Mouse (Mus musculus) mouse embryonic stem cell (cell line): ENCODE measurements around the gene Synj1.

Experiments used
- in situ Hi-C, 2 experiments: fragments of 300-500 bp; cut with MboI; formaldehyde crosslinking; loops; 1 replicate in 1 of 2; 3 replicates in 1 of 2; pipeline ENCODE4 v1.14.3; 2019 to 2020; ENCODE audit warnings: low sequenced_read_pairs in 2 of 2, low pct_unique_long_range_greater_than_20kb in 1 of 2, mixed read lengths in 1 of 2; ENCODE audit not compliant: unreplicated experiment in 1 of 2

Gene Synj1

DNA sequence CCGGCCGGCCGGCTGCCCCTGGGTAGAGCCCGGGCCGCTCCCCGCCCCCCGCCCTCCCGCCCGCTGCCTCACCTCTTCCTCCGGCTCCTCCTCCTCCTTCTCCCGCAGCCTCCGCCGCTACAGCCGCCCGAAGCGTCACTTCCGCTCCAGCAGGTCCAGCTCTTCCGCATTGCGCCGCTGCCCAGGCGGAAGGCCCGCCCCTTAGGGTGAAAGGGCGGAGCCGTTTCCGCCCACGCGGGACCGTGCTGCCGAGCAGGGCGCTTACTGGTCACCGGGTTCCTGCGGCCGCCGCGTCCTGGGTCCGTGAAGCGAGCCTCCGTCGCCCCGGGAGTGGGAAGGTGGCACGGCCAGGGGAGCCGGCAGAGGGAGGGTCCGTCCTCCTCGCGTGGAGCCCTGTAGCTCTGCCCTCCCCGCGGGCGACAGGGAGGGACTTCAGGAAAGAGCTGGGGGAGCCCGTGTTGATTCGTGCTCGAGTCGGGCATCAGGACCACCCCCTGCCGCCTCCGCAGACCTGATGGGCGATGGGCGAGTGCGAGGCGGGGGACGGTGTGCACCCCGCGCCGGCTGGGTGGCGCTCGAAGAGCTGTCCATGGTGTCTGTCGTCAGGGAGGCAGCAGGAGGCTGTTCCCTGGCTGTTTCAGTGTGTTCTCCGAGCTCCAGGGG, at the start of gene Synj1:
Gene Synj1, minus strand, starts transcription at position 288 of the 663 bp plus-strand sequence.
- in situ Hi-C loops, result no loop called here

GRCm38 (mm10) chr16:91057741-91058140, 46.6 kb upstream of the Synj1 start:
- in situ Hi-C loops, result no loop called here

DNA sequence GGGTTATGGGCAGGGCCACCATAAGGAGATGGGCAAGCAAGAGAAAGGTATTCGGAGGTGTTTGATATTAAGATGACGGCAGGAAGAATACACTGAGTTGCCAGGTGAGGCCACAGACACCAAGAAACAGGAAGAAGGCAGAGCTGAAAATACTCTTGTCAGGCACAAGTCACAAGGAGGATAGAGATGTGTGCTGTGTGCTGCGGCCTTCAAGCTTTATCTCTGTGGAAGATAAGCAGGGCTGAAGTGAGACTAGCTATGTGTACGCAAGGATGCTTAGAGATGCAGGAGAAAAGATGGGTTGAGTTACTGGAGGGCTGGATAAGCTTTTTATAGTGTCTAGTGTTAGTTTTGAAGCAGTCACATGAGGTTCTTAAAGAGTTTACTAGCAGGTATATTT, 46.2 kb upstream of the Synj1 start:
- in situ Hi-C loops, result no loop called here

DNA sequence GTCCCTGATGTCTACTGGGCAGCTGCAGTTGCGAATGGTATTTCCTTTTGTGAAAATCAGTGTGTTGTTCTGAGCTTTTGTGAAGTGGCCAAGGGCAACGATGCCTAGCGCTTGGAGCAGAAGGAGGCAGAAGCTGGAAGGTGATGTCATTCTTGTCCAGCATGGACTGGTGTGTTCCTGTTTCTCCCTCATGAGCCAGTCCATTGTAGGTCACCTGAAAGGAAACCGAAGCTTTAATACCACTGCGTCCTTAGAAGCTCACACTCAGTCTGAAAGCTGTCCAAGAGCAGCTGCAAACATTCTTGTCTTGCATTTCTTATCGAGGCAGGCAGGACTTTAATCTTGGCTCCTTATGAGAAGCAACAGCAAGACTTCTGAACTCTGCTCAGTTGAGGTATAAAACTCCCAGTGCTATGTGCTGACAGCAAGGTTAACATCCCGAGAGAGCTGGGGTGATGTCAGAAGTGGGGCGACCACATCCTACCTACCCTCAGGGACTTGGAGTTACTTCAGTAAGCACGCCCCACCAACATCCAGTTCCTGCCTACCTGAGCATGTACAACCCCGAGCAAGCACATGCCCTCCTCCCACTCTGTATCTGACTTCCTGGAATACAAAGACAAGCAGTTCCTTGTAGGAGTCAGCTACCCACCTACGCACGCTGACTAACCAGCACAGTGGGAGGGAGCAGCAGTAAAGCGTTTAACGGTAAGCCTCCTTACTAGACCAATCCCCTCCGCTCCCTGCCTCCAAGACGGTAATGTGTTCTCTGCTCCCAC, 45.1 kb upstream of the Synj1 start:
- in situ Hi-C loops, result no loop called here

- in situ Hi-C loops, result no loop called here
These were observed 44.0 kb upstream of the Synj1 start for GRCm38 (mm10) chr16:91055150-91055549.

- in situ Hi-C loops, result no loop called here
These were observed 42.5 kb upstream of the Synj1 start for GRCm38 (mm10) chr16:91053599-91053998.

DNA sequence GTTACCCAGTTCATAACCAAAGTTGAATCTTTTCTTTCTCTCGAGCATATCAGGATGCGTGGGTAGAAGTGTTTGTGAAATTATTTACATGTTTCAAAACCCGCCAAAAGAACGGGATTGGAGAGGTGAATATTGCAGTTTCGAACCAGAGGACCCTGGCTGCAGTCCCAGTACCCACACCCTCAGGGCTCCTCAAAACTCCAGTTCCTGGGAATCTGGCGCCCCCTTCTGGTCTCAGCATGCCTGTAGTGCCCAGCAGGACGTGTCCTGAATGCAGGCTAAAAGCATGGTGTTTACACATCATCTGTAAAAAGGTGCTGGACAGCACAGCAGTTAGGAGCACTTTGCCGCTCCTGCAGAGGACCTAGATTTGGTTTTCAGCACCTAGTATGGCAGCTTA, 34.4 kb upstream of the Synj1 start:
- in situ Hi-C loops, result no loop called here

- in situ Hi-C loops, result no loop called here
These were observed 33.4 kb upstream of the Synj1 start, which contains the start of gene Paxbp1 for GRCm38 (mm10) chr16:91044270-91045182. Paxbp1 (minus strand) TSS chr16:91044543.

GRCm38 (mm10) chr16:91043461-91044248, 32.5 kb upstream of the Synj1 start:
- in situ Hi-C loops, result no loop called here

DNA sequence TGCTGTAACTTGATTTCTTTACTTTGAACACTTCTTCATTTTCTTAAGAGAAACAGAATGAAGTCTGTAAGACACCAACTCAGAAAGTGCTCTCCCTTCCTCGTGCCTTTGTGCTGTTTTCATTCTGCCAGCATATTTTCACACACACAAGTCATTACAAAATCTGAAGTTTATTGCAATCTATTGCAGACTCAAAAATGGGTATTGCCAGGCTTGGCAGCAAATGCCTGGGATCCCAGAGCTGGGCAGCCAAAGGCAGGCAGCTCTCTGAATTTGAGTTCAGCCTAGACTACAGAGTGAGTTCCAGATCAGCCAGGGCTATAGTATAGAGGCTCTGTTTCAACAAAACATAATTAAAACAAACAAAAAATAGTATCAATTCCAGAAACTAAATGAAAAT, 31.5 kb upstream of the Synj1 start:
- in situ Hi-C loops, result no loop called here

- in situ Hi-C loops, result no loop called here
These were observed 24.8 kb upstream of the Synj1 start for GRCm38 (mm10) chr16:91035866-91036265.

- in situ Hi-C loops, result no loop called here
These were observed 19.6 kb upstream of the Synj1 start for GRCm38 (mm10) chr16:91030751-91031150.

GRCm38 (mm10) chr16:91029901-91030300, 18.8 kb upstream of the Synj1 start:
- in situ Hi-C loops, result no loop called here

GRCm38 (mm10) chr16:91029161-91029743, 18.1 kb upstream of the Synj1 start:
- in situ Hi-C loops, result no loop called here

- in situ Hi-C loops, result no loop called here
These were observed 15.2 kb upstream of the Synj1 start for GRCm38 (mm10) chr16:91026290-91026689.

DNA sequence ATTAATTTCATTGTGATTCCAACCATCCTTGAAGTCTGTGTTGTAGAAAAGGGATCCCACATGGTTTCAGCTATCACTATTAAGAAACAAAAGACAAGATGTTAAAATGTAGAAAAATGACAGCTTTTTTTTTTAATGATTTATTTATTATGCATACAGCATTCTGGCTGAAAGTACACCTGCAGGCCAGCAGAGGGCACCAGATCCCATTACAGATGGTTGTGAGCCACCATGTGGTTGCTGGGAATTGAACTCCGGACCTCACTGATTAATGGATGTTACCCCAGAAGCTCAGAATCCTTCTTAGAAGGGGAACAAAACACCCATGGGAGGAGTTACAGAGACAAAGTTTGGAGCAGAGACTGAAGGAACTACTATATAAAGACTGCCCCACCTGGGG, 12.3 kb upstream of the Synj1 start:
- in situ Hi-C loops, result no loop called here

DNA sequence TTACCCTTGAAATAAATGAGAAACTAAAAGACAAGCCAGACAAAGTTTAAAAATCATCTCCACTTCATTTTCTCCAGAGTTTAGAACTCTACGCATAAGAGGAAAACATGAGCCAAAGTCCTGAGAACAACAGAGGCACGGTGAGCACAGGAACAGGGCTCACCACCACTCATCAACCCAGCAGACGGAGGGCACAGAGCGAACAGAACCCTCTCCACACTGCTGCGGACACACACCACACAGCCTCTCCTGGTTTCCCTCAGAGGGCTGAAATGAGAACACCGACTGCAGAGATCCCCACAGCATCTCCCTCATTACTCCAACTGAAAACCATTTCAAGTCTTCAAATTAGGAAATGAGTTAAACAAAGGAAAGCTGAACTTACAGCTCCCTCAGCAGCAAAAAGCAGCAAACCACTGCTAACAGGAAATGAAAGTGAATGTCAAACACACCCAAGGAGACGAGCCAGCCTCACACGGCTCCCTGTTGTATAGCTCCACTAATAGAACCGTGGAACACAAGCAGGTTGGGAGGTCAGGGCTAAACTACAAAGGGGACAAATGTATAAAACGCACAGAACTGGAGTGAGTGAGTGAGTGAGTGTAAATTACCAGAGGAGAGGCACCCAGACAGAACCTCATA, 9.9 kb upstream of the Synj1 start:
- in situ Hi-C loops, result no loop called here

GRCm38 (mm10) chr16:91019476-91019875, 8.4 kb upstream of the Synj1 start:
- in situ Hi-C loops, result no loop called here
